Mouse (Mus musculus): Measurements from ENCODE around the gene Tmem235.

- TF ChIP-seq MYOD1 (IDR thresholded peaks at IDR 0.05; ENCODE audit: control insufficient read depth, insufficient read length, low read depth) (no peak), CTCF (IDR thresholded peaks at IDR 0.05; ENCODE audit: control insufficient read depth, insufficient read depth, insufficient read length) (no peak), USF1 (IDR thresholded peaks at IDR 0.05; ENCODE audit: low read depth) (no peak)
Measured at GRCm38 (mm10) chr11:117838572-117838971, 22.0 kb upstream of the Tmem235 start.
